Mouse (Mus musculus): ENCODE measurements around the gene Acadvl. TPM values are rescaled to one million over a fixed set of nuclear protein-coding genes. Genes with fewer than 3 reads are reported as not detected.

Gene Acadvl
- polyA plus RNA-seq, 1 experiment from 2014 or later, result 52.9 TPM

DNA sequence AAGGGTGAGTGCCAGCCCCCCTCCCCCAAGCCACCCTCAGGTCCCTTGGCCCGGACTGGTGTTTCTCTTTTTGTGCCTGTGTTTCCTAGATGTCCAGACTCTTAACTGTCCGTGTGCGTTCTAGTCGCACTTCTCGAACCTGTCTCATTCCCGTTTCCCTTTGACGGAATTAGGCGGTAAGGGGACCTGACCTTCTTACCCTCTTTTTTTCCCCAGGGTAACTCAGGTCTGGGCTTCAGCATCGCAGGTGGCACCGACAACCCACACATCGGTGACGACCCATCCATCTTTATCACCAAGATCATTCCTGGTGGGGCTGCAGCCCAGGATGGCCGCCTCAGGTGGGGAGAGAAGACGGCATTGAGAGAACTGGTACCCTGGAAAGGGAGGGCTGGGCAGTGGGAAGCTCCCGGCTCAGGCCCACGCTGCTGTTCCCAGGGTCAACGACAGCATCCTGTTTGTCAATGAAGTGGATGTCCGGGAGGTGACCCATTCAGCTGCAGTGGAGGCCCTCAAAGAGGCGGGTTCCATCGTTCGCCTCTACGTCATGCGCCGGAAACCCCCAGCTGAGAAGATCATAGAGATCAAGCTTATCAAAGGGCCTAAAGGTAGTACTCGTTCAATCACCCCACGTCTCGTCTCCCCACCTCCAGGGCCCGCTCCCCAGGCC lies 15.6 kb upstream of the Acadvl start:
- Histone ChIP-seq H3K36me3 (ENCODE audit: control insufficient read depth, insufficient read depth, low read length) (peaks cover 12% of the 10 kb centered on the region), H3K4me1 (ENCODE audit: control insufficient read depth, insufficient read depth, low read length) (peaks cover 43% of the 10 kb centered on the region), H3K9ac (ENCODE audit: low read length) (no peak overlapping the region), H3K9me3 (ENCODE audit: control insufficient read depth, low read length) (no peaks in the 10 kb centered on the region), H3K27ac (replicated peaks; ENCODE audit: low read depth, low read length) (no peak overlapping the region), H3K27me3 (ENCODE audit: control insufficient read depth, insufficient read depth, low read length) (no peaks in the 10 kb centered on the region), H3K4me3 (ENCODE audit: low read depth, low read length) (no peak overlapping the region), H3K4me2 (ENCODE audit: low read depth, severe bottlenecking) (no peak overlapping the region)
- DNase-seq (ENCODE audit: low spot score), result no peak
- ATAC-seq (ENCODE audit: insufficient number of reproducible peaks, low FRiP score, low TSS enrichment, low read depth), result no peak
- 95% methylated on average over 28 of the region's 28 CpGs for WGBS

DNA sequence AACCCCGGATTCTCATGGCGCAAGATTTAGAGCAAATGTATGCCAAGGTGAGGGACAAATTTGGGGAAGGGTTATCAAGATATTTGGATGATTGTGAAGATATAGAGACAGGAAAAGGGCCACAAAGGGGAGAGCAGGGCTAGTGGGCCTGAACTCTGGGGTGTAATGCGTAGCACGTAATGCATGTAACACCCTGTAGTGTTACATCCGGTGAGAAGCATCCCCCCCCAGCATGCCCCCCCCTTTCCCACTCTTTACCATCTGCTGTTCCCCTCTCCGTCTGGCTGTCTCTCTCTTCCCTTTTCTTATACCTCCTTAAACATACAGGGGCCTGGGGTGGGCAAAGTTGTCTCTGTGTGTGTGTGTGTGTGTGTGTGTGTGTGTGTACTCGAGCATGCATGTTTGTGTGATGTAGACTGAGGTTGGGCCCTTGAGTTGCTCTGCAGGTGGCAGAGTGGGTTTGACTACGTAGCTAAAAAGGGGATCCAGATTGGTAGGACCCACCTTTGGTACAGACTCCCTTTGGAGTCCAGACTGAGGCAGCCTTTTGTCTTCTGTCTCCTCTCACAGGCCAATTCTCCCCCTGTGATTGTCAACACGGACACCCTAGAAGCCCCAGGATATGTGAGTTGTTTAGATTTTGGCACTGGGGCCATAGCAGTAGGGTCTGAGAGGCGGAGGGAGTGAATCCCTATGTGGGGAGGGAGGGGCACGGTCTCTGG lies 14.8 kb upstream of the Acadvl start:
- H3K27ac ChIP-seq (replicated peaks; ENCODE audit: low read depth, low read length), result no peak overlapping the region; the same call in 1 of the 2 replicates
- peak overlapping the region; percentile 45 for H3K4me2 ChIP-seq (ENCODE audit: low read depth, severe bottlenecking)
- H3K27me3 ChIP-seq (ENCODE audit: control insufficient read depth, insufficient read depth, low read length), result no peaks in the 10 kb centered on the region
- no peak overlapping the region for H3K9ac ChIP-seq (ENCODE audit: low read length)
- ATAC-seq (ENCODE audit: insufficient number of reproducible peaks, low FRiP score, low TSS enrichment, low read depth), result peak; percentile 11; the same call in 1 of the 2 replicates
- DNase-seq (ENCODE audit: low spot score), result no peak
- H3K4me1 ChIP-seq (ENCODE audit: control insufficient read depth, insufficient read depth, low read length), result peaks cover 47% of the 10 kb centered on the region
- no peaks in the 10 kb centered on the region for H3K9me3 ChIP-seq (ENCODE audit: control insufficient read depth, low read length)
- WGBS, result 44% methylated on average over 11 of the region's 11 CpGs
- peaks cover 12% of the 10 kb centered on the region for H3K36me3 ChIP-seq (ENCODE audit: control insufficient read depth, insufficient read depth, low read length)
- H3K4me3 ChIP-seq (ENCODE audit: low read depth, low read length), result peak overlapping the region; percentile 15

DNA sequence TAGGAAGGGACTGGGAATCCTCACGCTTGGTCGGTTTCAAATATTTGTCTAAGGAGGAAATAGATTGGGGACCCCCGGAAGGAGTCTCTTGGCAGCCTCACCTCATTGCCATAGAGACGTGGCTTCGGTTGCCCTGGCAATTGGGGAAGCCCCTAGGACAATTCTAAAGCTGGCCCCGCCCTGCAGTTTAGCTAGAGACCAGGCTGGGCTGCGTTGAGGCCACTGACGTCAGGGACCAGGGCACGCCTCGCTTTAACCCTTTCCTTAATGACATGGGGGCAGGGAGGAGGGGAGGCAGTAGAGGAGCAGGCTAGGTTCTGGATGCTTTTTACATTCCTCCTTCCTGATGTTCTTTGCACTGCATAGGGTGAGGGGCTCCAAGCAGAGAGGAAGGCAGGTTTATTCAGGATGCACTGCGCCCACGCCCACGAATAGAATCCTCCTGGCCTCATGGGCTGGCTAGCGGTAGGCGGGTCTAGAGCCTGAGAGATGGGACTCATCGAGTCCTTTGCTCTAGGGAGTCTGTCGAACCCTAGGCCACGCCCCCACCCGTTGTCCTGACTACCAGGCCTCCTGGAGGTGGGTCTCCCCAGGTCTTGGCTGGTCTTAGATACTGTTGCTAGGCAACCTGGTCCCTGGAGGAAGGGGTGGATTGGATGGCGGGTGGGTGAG lies 14.1 kb upstream of the Acadvl start:
- Histone ChIP-seq H3K27me3 (ENCODE audit: control insufficient read depth, insufficient read depth, low read length) (no peaks in the 10 kb centered on the region), H3K9ac (ENCODE audit: low read length) (no peak overlapping the region; the same call in 1 of the 2 replicates), H3K9me3 (ENCODE audit: control insufficient read depth, low read length) (no peaks in the 10 kb centered on the region), H3K4me3 (ENCODE audit: low read depth, low read length) (peak overlapping the region; percentile 15), H3K36me3 (ENCODE audit: control insufficient read depth, insufficient read depth, low read length) (peaks cover 12% of the 10 kb centered on the region), H3K27ac (replicated peaks; ENCODE audit: low read depth, low read length) (peak overlapping the region; percentile 68), H3K4me2 (ENCODE audit: low read depth, severe bottlenecking) (peak overlapping the region; percentile 45), H3K4me1 (ENCODE audit: control insufficient read depth, insufficient read depth, low read length) (peaks cover 47% of the 10 kb centered on the region)
- peak; percentile 88 for ATAC-seq (ENCODE audit: insufficient number of reproducible peaks, low FRiP score, low TSS enrichment, low read depth)
- DNase-seq (ENCODE audit: low spot score), result peak; percentile 91
- under 1% methylated on average over 20 of the region's 20 CpGs for WGBS

DNA sequence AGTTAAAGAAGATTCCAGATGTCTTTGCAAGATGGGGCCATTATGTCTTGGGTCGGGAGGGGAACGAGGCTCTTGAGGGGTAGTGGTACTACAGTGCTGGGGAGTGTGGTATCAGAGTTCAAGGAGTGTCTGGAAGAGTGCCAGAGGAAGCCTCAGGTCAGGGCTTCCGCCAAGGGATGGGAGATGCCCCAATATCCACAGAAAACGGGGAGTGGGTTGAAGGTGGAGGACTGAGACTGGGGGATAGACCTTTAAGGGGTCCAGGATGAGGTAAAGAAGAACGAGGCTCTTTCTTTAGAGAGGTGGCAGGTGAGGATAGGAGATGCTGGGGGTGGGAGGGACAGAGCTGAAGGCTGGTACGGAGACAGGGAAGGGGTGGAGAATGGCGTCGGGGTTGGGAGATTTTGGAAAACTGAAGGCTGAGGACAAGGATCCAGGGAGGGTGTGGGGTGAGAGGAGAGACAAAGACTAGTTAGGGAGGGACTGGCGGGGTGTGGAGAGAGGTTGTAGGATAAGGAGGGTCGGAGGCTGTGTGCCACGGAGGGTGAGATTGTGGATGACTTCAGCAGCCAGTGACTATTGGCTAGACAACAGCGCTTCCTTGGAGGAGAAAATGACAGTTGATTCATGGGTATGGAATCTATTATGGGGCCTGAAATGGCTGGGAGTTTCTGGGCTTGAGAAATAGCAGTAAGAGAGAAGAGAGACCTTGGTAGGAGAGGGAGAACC lies 13.4 kb upstream of the Acadvl start:
- no peak for DNase-seq (ENCODE audit: low spot score)
- no peak for ATAC-seq (ENCODE audit: insufficient number of reproducible peaks, low FRiP score, low TSS enrichment, low read depth)
- Histone ChIP-seq H3K36me3 (ENCODE audit: control insufficient read depth, insufficient read depth, low read length) (peaks cover 12% of the 10 kb centered on the region), H3K9ac (ENCODE audit: low read length) (no peak overlapping the region), H3K4me2 (ENCODE audit: low read depth, severe bottlenecking) (peak overlapping the region; percentile 45), H3K4me3 (ENCODE audit: low read depth, low read length) (peak overlapping the region; percentile 15), H3K27ac (replicated peaks; ENCODE audit: low read depth, low read length) (peak overlapping the region; percentile 68; the same call in 1 of the 2 replicates), H3K27me3 (ENCODE audit: control insufficient read depth, insufficient read depth, low read length) (no peaks in the 10 kb centered on the region), H3K4me1 (ENCODE audit: control insufficient read depth, insufficient read depth, low read length) (peaks cover 52% of the 10 kb centered on the region), H3K9me3 (ENCODE audit: control insufficient read depth, low read length) (no peaks in the 10 kb centered on the region)
- WGBS, result 30% methylated on average over 12 of the region's 12 CpGs

DNA sequence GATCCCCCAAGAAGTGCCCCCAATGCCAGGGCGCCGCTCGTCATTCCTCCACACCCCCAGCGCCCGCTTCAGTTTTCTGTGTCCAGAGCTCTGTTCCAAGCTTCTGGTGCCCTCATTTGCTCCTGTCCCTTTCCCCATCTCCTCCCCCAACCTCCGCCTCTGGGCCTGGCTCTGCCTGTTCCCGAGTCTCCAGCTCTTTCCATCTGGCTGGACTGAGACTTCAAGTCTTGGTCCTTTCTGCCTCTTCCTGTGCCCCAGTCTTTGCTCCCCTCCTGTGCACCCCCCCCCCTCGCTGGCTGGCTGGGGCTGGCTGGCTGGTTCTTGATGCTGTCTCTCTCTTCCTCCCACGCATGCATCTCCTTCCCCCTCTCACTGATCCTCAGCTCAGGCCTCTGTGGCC lies 12.2 kb upstream of the Acadvl start:
- Histone ChIP-seq H3K27ac (replicated peaks; ENCODE audit: low read depth, low read length) (no peak overlapping the region), H3K9me3 (ENCODE audit: control insufficient read depth, low read length) (no peaks in the 10 kb centered on the region), H3K4me1 (ENCODE audit: control insufficient read depth, insufficient read depth, low read length) (peaks cover 55% of the 10 kb centered on the region), H3K27me3 (ENCODE audit: control insufficient read depth, insufficient read depth, low read length) (no peaks in the 10 kb centered on the region), H3K36me3 (ENCODE audit: control insufficient read depth, insufficient read depth, low read length) (peaks cover 12% of the 10 kb centered on the region), H3K9ac (ENCODE audit: low read length) (no peak overlapping the region), H3K4me2 (ENCODE audit: low read depth, severe bottlenecking) (peak overlapping the region; percentile 45; the same call in 1 of the 2 replicates), H3K4me3 (ENCODE audit: low read depth, low read length) (no peak overlapping the region)
- WGBS, result 30% methylated on average over 9 of the region's 9 CpGs
- DNase-seq (ENCODE audit: low spot score), result no peak
- no peak for ATAC-seq (ENCODE audit: insufficient number of reproducible peaks, low FRiP score, low TSS enrichment, low read depth)

DNA sequence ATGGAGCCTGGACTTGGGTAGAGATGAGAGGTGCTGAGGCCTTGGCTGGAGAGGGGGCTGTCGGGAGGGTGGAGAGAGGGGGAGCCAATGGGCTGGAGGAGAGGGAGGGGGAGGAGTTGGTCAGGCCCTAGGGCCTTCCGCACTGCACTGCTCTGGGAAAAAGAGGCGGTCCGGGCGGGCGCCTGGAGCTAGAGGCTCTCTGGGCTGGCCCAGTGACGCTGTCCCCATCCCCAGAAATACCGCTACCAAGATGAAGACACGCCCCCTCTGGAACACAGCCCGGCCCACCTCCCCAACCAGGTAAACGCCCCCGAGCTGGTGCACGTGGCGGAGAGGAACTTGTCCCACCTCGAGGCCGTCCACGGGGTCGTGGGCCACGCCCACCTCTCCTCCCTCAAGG lies 11.5 kb upstream of the Acadvl start:
- H3K4me1 ChIP-seq (ENCODE audit: control insufficient read depth, insufficient read depth, low read length), result peaks cover 59% of the 10 kb centered on the region
- ATAC-seq (ENCODE audit: insufficient number of reproducible peaks, low FRiP score, low TSS enrichment, low read depth) (peak; percentile 68), DNase-seq (ENCODE audit: low spot score) (peak; percentile 77)
- H3K27ac ChIP-seq (replicated peaks; ENCODE audit: low read depth, low read length), result 0 out of 2 replicates have a peak overlapping the region, but pooled peaks have one; percentile 8
- peak overlapping the region; percentile 45 for H3K4me2 ChIP-seq (ENCODE audit: low read depth, severe bottlenecking)
- no peaks in the 10 kb centered on the region for H3K27me3 ChIP-seq (ENCODE audit: control insufficient read depth, insufficient read depth, low read length)
- no peaks in the 10 kb centered on the region for H3K9me3 ChIP-seq (ENCODE audit: control insufficient read depth, low read length)
- H3K9ac ChIP-seq (ENCODE audit: low read length), result no peak overlapping the region
- WGBS, result under 1% methylated on average over 14 of the region's 19 CpGs
- peaks cover 8% of the 10 kb centered on the region for H3K36me3 ChIP-seq (ENCODE audit: control insufficient read depth, insufficient read depth, low read length)
- H3K4me3 ChIP-seq (ENCODE audit: low read depth, low read length), result no peak overlapping the region; the same call in 1 of the 2 replicates

DNA sequence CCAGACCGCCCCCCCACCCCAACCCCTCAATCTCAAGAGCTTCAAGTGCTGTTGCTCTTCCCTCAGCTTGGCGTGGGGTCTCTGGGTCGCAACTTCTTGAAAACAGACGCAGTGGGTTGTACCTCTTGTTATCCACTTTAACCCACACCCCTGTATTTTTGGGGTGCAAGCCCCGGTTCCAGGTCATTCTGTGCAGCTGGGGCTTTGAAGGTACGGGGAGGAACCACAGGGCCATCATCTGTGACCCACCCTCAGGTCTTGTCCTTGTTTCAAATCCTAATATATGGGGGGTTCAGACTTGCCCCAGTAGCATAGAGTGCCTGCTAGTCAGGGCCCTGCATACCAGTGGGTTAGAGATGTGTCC lies 8.9 kb upstream of the Acadvl start:
- 17% methylated on average over 6 of the region's 6 CpGs for WGBS
- no peak overlapping the region for H3K27ac ChIP-seq (replicated peaks; ENCODE audit: low read depth, low read length)
- peaks cover 63% of the 10 kb centered on the region for H3K4me1 ChIP-seq (ENCODE audit: control insufficient read depth, insufficient read depth, low read length)
- H3K27me3 ChIP-seq (ENCODE audit: control insufficient read depth, insufficient read depth, low read length), result no peaks in the 10 kb centered on the region
- no peaks in the 10 kb centered on the region for H3K9me3 ChIP-seq (ENCODE audit: control insufficient read depth, low read length)
- no peak for DNase-seq (ENCODE audit: low spot score)
- no peak overlapping the region; the same call in 1 of the 2 replicates for H3K9ac ChIP-seq (ENCODE audit: low read length)
- ATAC-seq (ENCODE audit: insufficient number of reproducible peaks, low FRiP score, low TSS enrichment, low read depth), result no peak
- peak overlapping the region; percentile 32 for H3K4me3 ChIP-seq (ENCODE audit: low read depth, low read length)
- H3K36me3 ChIP-seq (ENCODE audit: control insufficient read depth, insufficient read depth, low read length), result no peaks in the 10 kb centered on the region
- H3K4me2 ChIP-seq (ENCODE audit: low read depth, severe bottlenecking), result peak overlapping the region; percentile 55
